Mouse (Mus musculus): Measurements from ENCODE around the gene Exoc6.

GRCm38 (mm10) chr19:37574802-37575201 lies 24.6 kb downstream of the Exoc6 start:
- no peak for TF ChIP-seq EP300 (IDR thresholded peaks at IDR 0.05; ENCODE audit: low read depth)
- TF ChIP-seq CTCF (IDR thresholded peaks at IDR 0.05; ENCODE audit: low read depth): no peak
